Mouse (Mus musculus): ENCODE results near the gene Faf2. TPM values are rescaled to one million over a fixed set of nuclear protein-coding genes. Genes with fewer than 3 reads are reported as not detected.

Gene Faf2
- polyA plus RNA-seq, 1 experiment from 2014 or later: 28.1 TPM

DNA sequence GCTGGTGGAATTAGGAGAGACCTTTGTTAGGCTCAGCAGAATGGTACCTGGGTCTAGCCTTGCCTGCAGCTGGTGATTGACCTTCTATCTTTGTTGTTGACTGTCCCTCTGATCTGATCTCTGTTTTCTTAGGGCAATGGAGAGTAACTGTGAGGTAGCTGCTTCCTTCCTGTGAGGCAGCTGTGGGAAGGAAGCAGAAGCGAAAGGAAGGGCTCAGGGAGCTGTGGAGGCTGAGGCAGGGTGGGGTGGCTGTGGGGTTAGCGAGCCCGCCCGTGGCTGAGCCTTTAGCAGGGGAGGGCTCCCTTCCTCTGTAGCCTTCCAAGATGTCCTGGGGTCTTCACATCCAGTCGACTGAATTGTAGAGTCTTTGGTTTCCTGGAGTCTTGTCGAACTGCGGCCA lies 80.9 kb downstream of the Faf2 start:
- Histone ChIP-seq H3K27ac (ENCODE audit: low read depth) (no peak overlapping the region), H3K4me2 (ENCODE audit: low read depth, low read length) (no peak overlapping the region), H3K9me3 (ENCODE audit: low read length) (no peaks in the 10 kb centered on the region), H3K9ac (replicated peaks) (no peak overlapping the region), H3K27me3 (ENCODE audit: insufficient read depth, low read length) (no peaks in the 10 kb centered on the region), H3K36me3 (replicated peaks; ENCODE audit: insufficient read depth, low read length) (no peaks in the 10 kb centered on the region), H3K4me3 (ENCODE audit: low read depth, low read length) (no peak overlapping the region), H3K4me1 (ENCODE audit: insufficient read depth) (peaks cover 25% of the 10 kb centered on the region)
- TF ChIP-seq CTCF (IDR thresholded peaks at IDR 0.05; ENCODE audit: low read depth) (no peak), EP300 (IDR thresholded peaks at IDR 0.05; ENCODE audit: low read depth) (no peak)
- 55% methylated on average over 7 of the region's 7 CpGs for WGBS (ENCODE audit: insufficient replicate concordance)
- DNase-seq (no peak), ATAC-seq (no peak)

DNA sequence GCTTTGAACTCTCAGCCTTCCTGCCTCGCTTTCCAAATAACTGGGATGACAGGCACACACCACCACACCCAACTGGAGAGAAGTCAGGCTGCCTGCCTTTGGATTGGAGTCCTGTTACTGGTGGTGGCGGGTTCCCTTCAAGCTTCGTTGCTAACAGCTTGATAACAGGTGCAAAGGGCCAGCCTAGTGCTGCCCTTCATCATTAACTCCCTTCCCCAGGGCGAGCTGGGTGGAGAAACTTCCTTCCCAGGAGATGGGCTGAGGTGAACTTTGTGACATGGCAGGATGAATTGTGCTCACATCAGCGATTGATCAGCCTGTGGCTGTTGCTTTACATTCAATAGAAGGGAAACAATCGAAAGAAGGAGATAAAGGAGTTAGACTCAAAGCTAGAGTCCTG lies 83.3 kb downstream of the Faf2 start:
- no peak for TF ChIP-seq CTCF (IDR thresholded peaks at IDR 0.05; ENCODE audit: low read depth)
- no peak for TF ChIP-seq EP300 (IDR thresholded peaks at IDR 0.05; ENCODE audit: low read depth)
- H3K27ac ChIP-seq (ENCODE audit: low read depth): no peak overlapping the region
- no peaks in the 10 kb centered on the region for H3K27me3 ChIP-seq (ENCODE audit: insufficient read depth, low read length)
- no peak overlapping the region for H3K4me2 ChIP-seq (ENCODE audit: low read depth, low read length)
- H3K9me3 ChIP-seq (ENCODE audit: low read length): no peaks in the 10 kb centered on the region
- 52% methylated on average over 6 of the region's 6 CpGs for WGBS (ENCODE audit: insufficient replicate concordance)
- DNase-seq (no peak), ATAC-seq (no peak)
- H3K9ac ChIP-seq (replicated peaks): no peak overlapping the region
- H3K4me1 ChIP-seq (ENCODE audit: insufficient read depth): peaks cover 25% of the 10 kb centered on the region
- no peak overlapping the region for H3K4me3 ChIP-seq (ENCODE audit: low read depth, low read length)
- no peaks in the 10 kb centered on the region for H3K36me3 ChIP-seq (replicated peaks; ENCODE audit: insufficient read depth, low read length)

DNA sequence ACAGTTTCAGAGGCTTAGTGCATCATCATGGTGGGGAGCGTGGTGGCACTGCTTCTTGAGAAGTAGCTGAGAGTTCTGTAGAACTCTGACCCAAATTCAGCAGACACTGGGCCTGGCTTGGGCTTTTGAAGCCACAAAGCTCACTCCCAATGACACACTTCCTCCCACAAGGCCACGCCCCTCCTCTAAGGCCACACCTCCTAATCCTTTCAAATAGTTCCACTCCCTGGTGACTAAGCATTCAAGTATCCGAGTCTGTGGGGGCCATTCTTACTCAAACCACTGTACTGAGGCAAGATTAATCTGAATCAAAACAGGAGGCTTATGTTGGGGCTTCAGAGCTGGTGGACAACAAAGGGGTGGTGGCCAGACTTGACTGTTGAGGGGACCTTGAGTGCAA lies 89.3 kb downstream of the Faf2 start:
- DNase-seq (no peak), ATAC-seq (no peak)
- Histone ChIP-seq H3K27me3 (ENCODE audit: insufficient read depth, low read length) (no peaks in the 10 kb centered on the region), H3K4me3 (ENCODE audit: low read depth, low read length) (no peak overlapping the region), H3K4me2 (ENCODE audit: low read depth, low read length) (no peak overlapping the region), H3K27ac (ENCODE audit: low read depth) (no peak overlapping the region), H3K4me1 (ENCODE audit: insufficient read depth) (peaks cover 6% of the 10 kb centered on the region; the same call in 1 of the 2 replicates), H3K9ac (replicated peaks) (no peak overlapping the region), H3K9me3 (ENCODE audit: low read length) (no peaks in the 10 kb centered on the region), H3K36me3 (replicated peaks; ENCODE audit: insufficient read depth, low read length) (no peaks in the 10 kb centered on the region; the same call in 1 of the 2 replicates)
- 75% methylated on average over 3 of the region's 3 CpGs for WGBS (ENCODE audit: insufficient replicate concordance)
- no peak for TF ChIP-seq EP300 (IDR thresholded peaks at IDR 0.05; ENCODE audit: low read depth)

Small RNAs within 50 kb of the gene (microRNA-seq; reads per million reads assigned to microRNA genes)
- gene Gm24195: not detected

Other genes with a start within 250 kb of the Faf2 start
- gene Thoc3, start 152.9 kb upstream of the Faf2 start, polyA plus RNA-seq (2015; fragmentation: Nextera tagmentation; extraction: Ambion mirVana): 32.8 and 37.4 TPM in 2 replicates
- gene Simc1, start 118.0 kb upstream of the Faf2 start, polyA plus RNA-seq (2015; fragmentation: Nextera tagmentation; extraction: Ambion mirVana): 1.5 TPM in 2 replicates
- gene 4833439L19Rik, start 56.3 kb upstream of the Faf2 start, polyA plus RNA-seq (2015; fragmentation: Nextera tagmentation; extraction: Ambion mirVana): 40.9 and 41.6 TPM in 2 replicates
- 7.0 and 7.1 TPM in 2 replicates for gene Arl10, start 46.8 kb upstream of the Faf2 start, polyA plus RNA-seq (2015; fragmentation: Nextera tagmentation; extraction: Ambion mirVana)
- gene Nop16, start 31.7 kb upstream of the Faf2 start, polyA plus RNA-seq (2015; fragmentation: Nextera tagmentation; extraction: Ambion mirVana): 41.1 and 42.3 TPM in 2 replicates
- gene Higd2a, start 31.6 kb upstream of the Faf2 start, polyA plus RNA-seq (2015; fragmentation: Nextera tagmentation; extraction: Ambion mirVana): 169 and 176 TPM in 2 replicates
- 29.0 and 30.2 TPM in 2 replicates for gene Cltb, start 10.4 kb upstream of the Faf2 start, polyA plus RNA-seq (2015; fragmentation: Nextera tagmentation; extraction: Ambion mirVana)
- gene Rnf44, start 72.1 kb downstream of the Faf2 start, polyA plus RNA-seq (2015; fragmentation: Nextera tagmentation; extraction: Ambion mirVana): 26.2 and 28.2 TPM in 2 replicates
- 7.0 TPM in 2 replicates for gene Cdhr2, start 79.7 kb downstream of the Faf2 start, polyA plus RNA-seq (2015; fragmentation: Nextera tagmentation; extraction: Ambion mirVana)
- not detected in 2 replicates for gene Gprin1, start 128.1 kb downstream of the Faf2 start, polyA plus RNA-seq (2015; fragmentation: Nextera tagmentation; extraction: Ambion mirVana)
- not detected in 2 replicates for gene Sncb, start 144.8 kb downstream of the Faf2 start, polyA plus RNA-seq (2015; fragmentation: Nextera tagmentation; extraction: Ambion mirVana)
- gene Eif4e1b, start 162.2 kb downstream of the Faf2 start, polyA plus RNA-seq (2015; fragmentation: Nextera tagmentation; extraction: Ambion mirVana): not detected in 2 replicates
- 2.1 and 2.2 TPM in 2 replicates for gene Tspan17, start 167.6 kb downstream of the Faf2 start, polyA plus RNA-seq (2015; fragmentation: Nextera tagmentation; extraction: Ambion mirVana)

Measured in liver, postnatal 0 days (tissue).